Mouse (Mus musculus): ENCODE data around the gene Oasl1.
A peak's percentile ranks its signal among the peaks of the same experiment; 100 is the strongest.
"Not testable (repeated sequence)": the region's sequence is repeated elsewhere in the genome, so short reads cannot be mapped to it uniquely, and the experiment has no call there.

Oasl1 gene

DNA sequence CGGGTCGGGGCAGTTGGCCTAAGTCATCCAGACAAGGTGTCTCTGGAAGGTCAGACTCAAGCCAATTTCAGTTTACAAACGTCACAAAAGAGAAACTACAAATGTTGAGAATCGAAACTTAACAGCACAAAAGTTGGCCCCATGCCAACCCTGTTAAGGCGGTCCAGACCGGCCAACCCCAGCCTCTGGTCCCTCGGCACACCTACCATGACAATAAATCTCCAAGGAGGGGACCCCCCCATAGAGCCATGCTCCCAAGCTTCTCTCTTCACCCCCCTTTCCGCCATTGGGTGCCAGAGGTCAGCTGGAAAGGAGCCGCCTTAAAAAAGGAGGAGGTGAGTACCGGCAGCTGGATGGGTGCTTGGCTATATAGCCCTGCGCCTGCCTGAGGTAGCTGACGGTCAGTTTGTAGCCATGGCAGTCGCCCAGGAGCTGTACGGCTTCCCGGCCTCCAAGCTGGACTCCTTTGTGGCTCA is at the start of gene Oasl1:
TSS of gene Oasl1 (plus strand) at position 243 of the 476 bp plus-strand sequence.
- DNase-seq: peak; percentile 72

DNA sequence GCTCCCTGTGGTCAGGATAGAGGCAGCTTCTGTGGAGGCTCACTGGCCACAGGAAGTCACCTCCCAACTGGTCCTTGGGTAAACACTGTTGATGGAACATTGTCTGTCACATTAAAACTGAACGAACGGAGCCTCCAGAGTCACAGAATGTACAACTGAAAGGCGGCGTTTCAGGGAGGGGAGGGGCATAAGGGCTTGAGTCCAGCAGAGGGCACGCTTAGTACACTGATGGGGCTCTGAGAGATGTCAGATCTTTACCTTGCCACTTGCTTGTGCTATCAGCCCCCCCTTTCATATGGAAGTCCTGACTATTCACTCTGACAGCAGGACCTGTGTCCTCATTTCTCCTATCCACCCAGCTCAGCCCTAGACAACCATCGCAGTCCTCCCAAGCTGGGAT is 47.2 kb upstream of the Oasl1 start:
- DNase-seq: peak; percentile 40

- DNase-seq: no peak
Measured at GRCm38 (mm10) chr5:114876331-114876730, 46.7 kb upstream of the Oasl1 start.

DNA sequence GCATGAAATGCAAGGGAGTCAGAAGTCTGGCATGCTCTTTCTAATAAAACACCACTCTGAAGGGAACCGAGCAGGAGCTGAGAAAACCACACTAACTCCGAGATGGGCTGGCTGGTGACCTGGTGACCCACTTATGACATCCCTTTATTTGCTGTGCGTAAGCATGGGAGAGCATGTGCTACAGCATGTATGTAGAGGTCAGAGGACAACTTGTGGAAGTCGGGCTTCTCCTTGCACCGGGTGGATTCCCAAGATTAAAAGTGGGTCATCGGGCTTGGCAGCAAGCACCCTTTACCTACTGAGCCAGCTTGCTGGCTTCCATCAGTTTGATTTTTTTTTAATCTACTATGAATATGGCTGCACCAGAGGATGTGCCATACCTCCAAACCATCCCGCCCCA is 45.6 kb upstream of the Oasl1 start:
- no peak for DNase-seq

DNA sequence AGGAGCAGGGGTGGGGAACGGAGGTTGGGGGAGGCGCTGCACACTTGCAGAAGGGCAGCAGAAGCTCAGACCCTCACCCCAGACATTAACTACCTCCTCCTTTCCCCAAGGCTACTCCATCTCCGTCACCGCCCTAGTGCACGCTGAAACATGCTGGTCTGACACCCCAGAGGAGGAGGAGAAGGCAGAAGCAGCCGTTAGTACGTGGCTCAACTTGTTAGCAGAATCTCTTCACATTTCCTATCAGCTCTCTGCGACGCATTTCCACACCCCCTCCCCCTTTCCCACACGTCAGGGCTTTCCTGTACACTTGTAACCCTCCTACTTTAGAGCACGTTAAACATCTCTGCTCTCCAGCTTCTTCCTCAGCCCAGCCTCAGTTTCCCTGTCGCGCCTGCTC is 43.6 kb upstream of the Oasl1 start:
- no peak for DNase-seq

DNA sequence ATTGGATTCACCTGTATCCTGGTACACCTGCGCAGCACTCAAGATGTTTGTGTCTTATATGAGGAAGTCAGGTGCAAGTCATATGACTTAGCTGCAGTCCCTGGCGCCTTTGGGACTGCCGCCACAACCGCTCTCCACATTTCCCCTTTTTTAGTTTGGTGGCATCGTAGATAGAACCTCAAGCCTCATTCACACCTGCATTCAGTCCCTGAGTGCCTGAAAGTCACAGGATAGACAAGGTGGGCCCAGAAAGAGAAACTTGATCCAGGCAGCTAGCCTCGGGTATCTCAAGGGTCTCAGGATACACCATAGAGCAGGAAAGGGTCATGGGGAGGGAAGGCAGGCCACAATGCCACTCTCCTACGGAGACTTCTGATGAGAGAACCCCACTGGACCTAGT is 40.7 kb upstream of the Oasl1 start:
- DNase-seq: not testable (repeated sequence)

DNA sequence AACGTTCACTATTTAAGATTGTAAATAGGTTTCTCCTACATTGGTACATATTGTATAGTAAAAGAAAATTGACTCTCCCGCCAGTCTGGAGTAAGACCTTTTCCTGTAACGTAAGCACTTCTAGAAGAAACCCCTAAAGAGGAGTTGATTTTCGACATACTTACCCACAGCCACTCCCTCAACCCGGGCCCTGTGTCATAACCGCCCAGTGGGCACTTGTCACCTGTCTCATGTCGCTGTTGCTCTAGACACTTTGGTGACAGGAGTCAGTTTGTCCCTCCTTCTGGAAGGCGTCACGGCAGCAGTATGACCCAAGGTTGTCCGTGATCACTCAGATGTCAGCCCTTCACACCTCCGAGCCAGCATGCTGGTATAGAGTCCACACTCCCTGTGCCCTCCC is 40.0 kb upstream of the Oasl1 start:
- DNase-seq: no peak

DNA sequence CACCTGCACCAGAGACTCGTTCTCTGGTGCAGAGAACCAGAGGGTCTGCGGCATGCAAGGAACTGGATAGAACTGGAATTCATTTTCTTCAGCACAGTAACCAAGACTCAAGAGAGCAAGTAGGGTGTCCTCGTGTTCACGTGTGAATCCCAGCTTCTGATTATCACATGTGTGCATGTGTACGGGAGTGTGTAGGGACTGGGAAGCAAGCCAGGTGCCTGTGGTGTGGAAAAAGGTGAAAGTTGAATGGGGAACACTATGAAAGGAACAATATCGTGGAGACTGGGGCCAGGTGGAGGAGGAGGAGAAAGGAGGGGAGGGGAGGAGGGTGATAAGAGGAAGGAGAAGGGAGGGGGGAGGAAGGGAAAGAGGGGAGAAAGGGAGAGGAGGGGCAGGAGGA is 36.2 kb upstream of the Oasl1 start:
- no peak for DNase-seq

GRCm38 (mm10) chr5:114888995-114889394 is 34.0 kb upstream of the Oasl1 start:
- DNase-seq: no peak

- DNase-seq: no peak
Measured at GRCm38 (mm10) chr5:114895542-114895941, 27.5 kb upstream of the Oasl1 start.

- no peak for DNase-seq
Measured at GRCm38 (mm10) chr5:114896688-114897373, 26.2 kb upstream of the Oasl1 start, which contains the start of gene Oasl2. TSS of gene Oasl2 (plus strand) at chr5:114896936.

GRCm38 (mm10) chr5:114897374-114897793 is 25.7 kb upstream of the Oasl1 start:
- peak; percentile 72 for DNase-seq

- DNase-seq: no peak
Measured at GRCm38 (mm10) chr5:114898857-114899256, 24.2 kb upstream of the Oasl1 start.

DNA sequence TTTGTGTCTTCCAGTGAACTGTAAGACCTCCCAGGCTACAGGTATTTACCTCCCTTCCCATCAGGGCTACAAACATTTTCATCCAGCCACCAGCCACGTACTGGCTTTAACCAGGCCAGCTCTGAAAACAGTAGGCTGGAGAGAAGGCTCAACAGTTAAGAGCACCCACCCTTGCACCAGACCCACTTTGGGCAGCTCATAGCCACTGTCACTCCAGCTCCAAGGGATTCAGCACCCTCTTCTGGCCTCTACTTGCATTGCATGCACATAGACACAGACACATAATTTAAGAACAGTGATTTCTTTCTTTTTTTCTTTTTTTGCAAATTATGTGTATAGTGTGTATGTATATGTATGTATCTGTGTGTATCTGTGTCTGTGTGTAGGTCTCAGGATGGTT is 20.6 kb upstream of the Oasl1 start:
- peak; percentile 73 for DNase-seq

GRCm38 (mm10) chr5:114908598-114909305 is 14.3 kb upstream of the Oasl1 start:
- no peak for DNase-seq

GRCm38 (mm10) chr5:114913686-114914085 is 9.4 kb upstream of the Oasl1 start:
- DNase-seq: no peak

GRCm38 (mm10) chr5:114914855-114915254 is 8.2 kb upstream of the Oasl1 start:
- no peak for DNase-seq

DNA sequence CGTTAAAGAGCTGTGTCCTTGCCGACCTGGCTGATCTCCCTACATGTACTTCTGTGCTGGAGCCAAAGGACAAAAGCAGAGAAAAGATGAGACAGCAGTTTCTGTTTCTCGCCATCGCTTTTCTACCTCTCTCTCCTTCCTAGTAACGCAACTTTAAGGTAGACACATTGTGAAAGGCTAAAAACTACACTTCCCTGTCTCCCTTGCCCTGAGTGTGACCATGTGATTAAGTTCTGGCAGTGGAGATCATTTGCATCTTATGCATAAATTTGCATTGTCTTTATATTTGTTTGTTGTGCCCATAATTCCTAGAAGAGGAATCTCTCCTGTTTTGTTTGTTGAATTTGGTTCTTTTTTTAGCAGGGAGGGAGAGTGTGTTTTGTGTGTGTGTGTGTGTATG is 7.2 kb upstream of the Oasl1 start:
- DNase-seq: no peak

- DNase-seq: peak; percentile 30
Measured at GRCm38 (mm10) chr5:114916777-114917176, 6.3 kb upstream of the Oasl1 start.

- DNase-seq: not testable (repeated sequence)
Measured at GRCm38 (mm10) chr5:114917357-114917756, 5.7 kb upstream of the Oasl1 start.

- peak; percentile 67 for DNase-seq
Measured at GRCm38 (mm10) chr5:114921551-114922365, 1.3 kb upstream of the Oasl1 start.

GRCm38 (mm10) chr5:114922366-114922731 is 691 bp upstream of the Oasl1 start:
- DNase-seq: no peak

DNA sequence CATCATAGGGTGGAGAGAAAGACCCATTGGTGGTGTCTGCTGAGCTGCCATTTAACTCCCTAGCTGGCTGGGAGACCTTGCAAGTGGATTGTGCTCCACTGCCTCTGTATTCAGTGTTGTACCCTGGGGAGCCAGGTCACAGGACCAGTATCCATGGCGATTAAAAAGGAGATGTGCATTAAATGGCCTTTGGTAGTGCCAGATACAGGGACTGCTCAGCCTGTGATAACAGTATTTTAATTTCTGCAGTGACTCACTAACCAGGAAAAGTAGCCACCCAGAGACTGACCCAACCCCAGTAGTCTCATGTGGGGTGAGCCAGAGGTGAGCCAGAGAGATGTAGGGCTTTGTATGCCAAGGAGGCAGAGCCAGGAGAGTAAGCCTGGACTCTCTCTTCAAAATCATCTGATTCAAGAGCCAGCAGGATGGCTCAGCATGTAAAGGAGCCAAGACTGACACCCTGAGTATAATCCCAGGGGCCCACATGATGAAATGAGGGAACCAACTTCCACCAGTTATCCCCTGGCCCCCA is 3.2 kb downstream of the Oasl1 start:
- DNase-seq: no peak

Data from lung, postnatal 36 days (tissue).